Mouse (Mus musculus): ENCODE measurements at regions not wholly inside any gene's neighbourhood (a gene's known extent, or its start where the extent isn't known, plus 50 kb on each side); places are given as distances from the start of the nearest gene placed in this dataset.

DNA sequence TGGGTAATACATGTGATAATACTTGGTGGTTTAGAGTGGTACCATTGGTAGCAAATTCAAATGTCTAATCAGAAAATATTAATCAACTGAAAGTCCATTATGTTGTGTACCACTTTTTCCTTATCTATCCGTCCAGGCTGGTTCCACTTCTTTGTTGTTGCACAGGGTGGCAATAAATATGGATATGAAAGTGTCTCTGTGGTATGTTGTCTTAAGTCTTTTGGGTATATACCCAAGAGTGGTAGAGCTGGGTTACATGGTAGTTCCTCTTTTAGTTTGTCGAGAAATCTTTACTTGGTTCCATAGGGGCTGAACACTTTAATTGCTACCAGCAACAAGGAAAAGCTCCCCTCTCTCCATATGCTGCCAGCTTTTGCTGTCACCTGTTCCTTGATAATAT lies 184.9 kb downstream of the 4933412E24Rik start:
- no peak for TF ChIP-seq CTCF (IDR thresholded peaks at IDR 0.05; ENCODE audit: low read depth)
- no peak for TF ChIP-seq EP300 (optimal IDR thresholded peaks at IDR 0.05)

All from stomach, postnatal 0 days (tissue).